Mouse (Mus musculus): Measurements from ENCODE around the gene Itpr1.

Gene Itpr1

GRCm38 (mm10) chr6:108239056-108239455 lies 26.2 kb downstream of the Itpr1 start:
- no peak for DNase-seq (ENCODE audit: low read depth, low spot score)

- no peak for DNase-seq (ENCODE audit: low read depth, low spot score)
Observed at GRCm38 (mm10) chr6:108240004-108240403, 27.1 kb downstream of the Itpr1 start.

- no peak for DNase-seq (ENCODE audit: low read depth, low spot score)
Observed at GRCm38 (mm10) chr6:108240754-108241153, 27.9 kb downstream of the Itpr1 start.

- no peak for DNase-seq (ENCODE audit: low read depth, low spot score)
Observed at GRCm38 (mm10) chr6:108244571-108244970, 31.7 kb downstream of the Itpr1 start.

- DNase-seq (ENCODE audit: low read depth, low spot score) = no peak
Observed at GRCm38 (mm10) chr6:108246369-108247085, 33.6 kb downstream of the Itpr1 start.

- DNase-seq (ENCODE audit: low read depth, low spot score) = no peak
Observed at GRCm38 (mm10) chr6:108247211-108247610, 34.3 kb downstream of the Itpr1 start.

GRCm38 (mm10) chr6:108248519-108248918 lies 35.6 kb downstream of the Itpr1 start:
- peak; percentile 25 for DNase-seq (ENCODE audit: low read depth, low spot score)

GRCm38 (mm10) chr6:108249031-108249917 lies 36.4 kb downstream of the Itpr1 start:
- peak; percentile 19 for DNase-seq (ENCODE audit: low read depth, low spot score)

GRCm38 (mm10) chr6:108249918-108250225 lies 37.0 kb downstream of the Itpr1 start:
- no peak for DNase-seq (ENCODE audit: low read depth, low spot score)

- no peak for DNase-seq (ENCODE audit: low read depth, low spot score)
Observed at GRCm38 (mm10) chr6:108250416-108250815, 37.5 kb downstream of the Itpr1 start.

- DNase-seq (ENCODE audit: low read depth, low spot score) = peak; percentile 6
Observed at GRCm38 (mm10) chr6:108252565-108253360, 39.9 kb downstream of the Itpr1 start.

GRCm38 (mm10) chr6:108254132-108255064 lies 41.5 kb downstream of the Itpr1 start:
- DNase-seq (ENCODE audit: low read depth, low spot score) = no peak

- no peak for DNase-seq (ENCODE audit: low read depth, low spot score)
Observed at GRCm38 (mm10) chr6:108255880-108256279, 43.0 kb downstream of the Itpr1 start.

GRCm38 (mm10) chr6:108257225-108257624 lies 44.3 kb downstream of the Itpr1 start:
- no peak for DNase-seq (ENCODE audit: low read depth, low spot score)

- DNase-seq (ENCODE audit: low read depth, low spot score) = peak; percentile 59
Observed at GRCm38 (mm10) chr6:108258631-108259030, 45.7 kb downstream of the Itpr1 start.

GRCm38 (mm10) chr6:108259671-108260070 lies 46.8 kb downstream of the Itpr1 start:
- DNase-seq (ENCODE audit: low read depth, low spot score) = peak; percentile 46

- DNase-seq (ENCODE audit: low read depth, low spot score) = no peak
Observed at GRCm38 (mm10) chr6:108261506-108261905, 48.6 kb downstream of the Itpr1 start.

GRCm38 (mm10) chr6:108264164-108264563 lies 51.3 kb downstream of the Itpr1 start:
- no peak for DNase-seq (ENCODE audit: low read depth, low spot score)

GRCm38 (mm10) chr6:108273451-108273850 lies 60.6 kb downstream of the Itpr1 start:
- no peak for DNase-seq (ENCODE audit: low read depth, low spot score)

- no peak for DNase-seq (ENCODE audit: low read depth, low spot score)
Observed at GRCm38 (mm10) chr6:108274364-108275084, 61.6 kb downstream of the Itpr1 start.
